Mouse (Mus musculus) kidney, adult 18-20 months (tissue): ENCODE measurements around the gene H2-Q4.
A peak's percentile ranks its signal among the peaks of the same experiment; 100 is the strongest.
"Not testable (repeated sequence)": the region's sequence is repeated elsewhere in the genome, so short reads cannot be mapped to it uniquely, and the experiment has no call there.

Experiments used
- DNase-seq: peaks from one replicate; pipeline ENCODE4 v3.0.0; 2021

H2-Q4 gene

DNA sequence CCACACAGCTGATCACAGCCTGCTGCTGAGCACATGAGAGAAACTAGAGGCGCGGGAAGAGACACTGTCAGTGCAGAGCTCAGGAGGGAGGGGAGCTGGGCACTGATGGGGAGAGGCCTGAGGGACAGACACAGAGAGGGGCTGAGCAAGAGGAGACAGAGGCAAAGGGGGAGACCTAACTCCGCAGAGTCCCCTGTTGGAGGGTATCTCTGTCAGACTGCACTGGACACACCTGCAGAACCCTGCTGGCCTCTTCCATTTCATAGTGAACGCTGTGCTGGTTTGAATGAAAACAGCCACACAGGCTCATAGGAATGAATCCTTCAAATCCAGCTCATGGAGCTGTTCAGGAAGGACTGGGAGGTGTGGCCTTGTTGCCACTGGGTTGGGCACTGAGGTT lies 41.9 kb downstream of the H2-Q4 start:
- not testable (repeated sequence) for DNase-seq

DNA sequence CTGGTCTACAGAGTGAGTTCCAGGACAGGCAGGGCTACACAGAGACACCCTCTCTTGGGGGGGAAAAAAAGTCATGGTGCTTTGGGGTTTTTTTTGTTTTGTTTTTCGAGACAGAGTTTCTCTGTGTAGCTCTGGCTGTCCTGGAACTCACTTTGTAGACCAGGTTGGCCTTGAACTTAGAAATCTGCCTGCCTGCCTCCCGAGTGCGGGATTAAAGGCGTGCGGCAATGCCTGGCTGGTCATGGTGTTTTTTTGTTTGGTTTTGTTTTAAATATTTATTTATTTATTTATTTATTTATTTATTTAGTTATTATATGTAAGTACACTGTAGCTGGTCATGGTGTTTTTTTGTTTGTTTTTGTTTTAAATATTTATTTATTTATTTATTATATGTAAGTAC lies 42.9 kb downstream of the H2-Q4 start:
- not testable (repeated sequence) for DNase-seq

DNA sequence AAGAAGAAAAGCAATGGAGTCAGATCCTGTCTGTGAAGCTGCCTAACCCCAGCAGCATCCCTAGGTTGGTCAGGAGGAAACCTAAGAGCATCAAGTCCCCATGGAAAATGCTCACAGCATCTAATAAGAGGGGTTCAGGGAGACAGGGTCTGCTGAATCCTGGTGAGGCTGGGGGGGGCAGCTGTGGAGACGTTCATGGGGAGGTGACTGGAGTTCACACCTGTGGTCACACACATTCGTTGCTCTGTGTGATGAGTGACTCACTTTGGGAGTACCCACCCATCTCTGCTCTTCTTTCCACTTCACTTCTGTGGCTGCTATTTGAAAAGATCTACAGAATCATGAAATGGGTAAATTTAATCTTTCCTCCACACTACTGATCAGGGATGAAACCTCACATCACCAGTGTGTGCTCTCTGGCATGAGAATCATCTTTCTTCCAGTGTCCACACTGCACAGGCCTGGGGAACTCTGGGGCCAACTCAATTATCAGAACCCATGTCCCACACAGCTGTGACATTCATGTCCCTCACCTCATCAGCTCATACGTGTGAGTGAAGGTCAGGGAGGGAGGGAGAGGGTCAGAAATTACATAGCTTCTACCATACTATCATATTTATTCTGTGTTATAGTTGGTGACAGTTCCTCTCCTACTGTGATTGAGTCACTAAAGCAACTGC lies 43.9 kb downstream of the H2-Q4 start:
- not testable (repeated sequence) for DNase-seq

DNA sequence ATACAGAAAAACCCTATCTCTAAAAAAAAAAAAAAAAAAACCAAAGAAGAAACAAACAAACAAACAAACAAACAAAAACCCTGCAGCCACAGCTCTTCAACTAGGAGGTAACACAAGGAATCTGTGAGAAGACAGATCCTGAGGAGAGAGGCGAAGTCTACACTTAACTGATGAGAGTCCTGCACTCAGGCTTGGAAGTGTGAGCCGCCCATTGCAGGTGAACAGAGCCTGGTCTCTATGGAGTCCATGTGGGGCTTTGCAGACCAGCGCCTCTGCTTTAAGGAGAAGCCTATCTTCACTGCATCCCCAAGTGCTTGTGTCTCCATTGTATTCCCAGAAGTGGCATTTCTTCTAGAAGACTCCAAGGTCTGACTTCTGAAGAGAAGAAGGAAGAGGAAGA lies 44.7 kb downstream of the H2-Q4 start:
- DNase-seq: not testable (repeated sequence)

DNA sequence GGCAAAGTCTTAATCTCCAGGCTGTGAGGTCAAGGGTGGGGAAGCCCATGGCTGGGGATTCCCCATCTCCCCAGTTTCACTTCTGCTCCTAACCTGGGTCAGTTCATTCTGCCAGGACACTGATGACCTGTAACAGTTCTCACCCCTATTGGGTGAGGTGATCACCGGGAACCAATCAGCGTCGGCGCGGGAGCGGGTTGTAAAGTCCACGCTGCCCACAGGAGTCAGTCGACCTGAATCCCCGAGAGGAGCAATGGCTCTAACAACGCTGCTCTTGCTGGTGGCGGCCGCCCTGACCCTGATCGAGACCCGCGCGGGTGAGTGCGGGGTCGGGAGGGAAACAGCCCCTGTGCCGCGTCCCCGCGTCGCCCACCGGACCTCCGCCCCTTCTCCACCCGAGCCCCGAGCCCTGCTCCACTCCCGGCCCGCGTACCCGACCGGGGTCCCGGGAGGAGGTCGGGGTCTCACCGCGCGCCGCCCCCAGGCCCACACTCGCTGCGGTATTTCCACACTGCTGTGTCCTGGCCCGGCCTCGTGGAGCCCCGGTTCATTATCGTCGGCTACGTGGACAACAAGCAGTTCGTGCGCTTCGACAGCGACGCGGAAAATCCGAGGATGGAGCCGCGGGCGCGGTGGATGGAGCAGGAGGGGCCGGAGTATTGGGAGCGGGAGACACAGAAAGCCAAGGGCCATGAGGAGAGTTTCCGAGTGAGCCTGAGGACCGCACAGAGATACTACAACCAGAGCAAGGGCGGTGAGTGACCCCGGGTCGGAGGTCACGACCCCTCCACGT lies 45.4 kb downstream of the H2-Q4 start, which contains the start of gene H2-Q6:
H2-Q6 (plus strand) TSS at position 227 of the 793 bp plus-strand sequence.
- peak; percentile 71 for DNase-seq

GRCm38 (mm10) chr17:35425474-35425873 lies 46.1 kb downstream of the H2-Q4 start:
- not testable (repeated sequence) for DNase-seq

GRCm38 (mm10) chr17:35428883-35429282 lies 49.5 kb downstream of the H2-Q4 start:
- not testable (repeated sequence) for DNase-seq

DNA sequence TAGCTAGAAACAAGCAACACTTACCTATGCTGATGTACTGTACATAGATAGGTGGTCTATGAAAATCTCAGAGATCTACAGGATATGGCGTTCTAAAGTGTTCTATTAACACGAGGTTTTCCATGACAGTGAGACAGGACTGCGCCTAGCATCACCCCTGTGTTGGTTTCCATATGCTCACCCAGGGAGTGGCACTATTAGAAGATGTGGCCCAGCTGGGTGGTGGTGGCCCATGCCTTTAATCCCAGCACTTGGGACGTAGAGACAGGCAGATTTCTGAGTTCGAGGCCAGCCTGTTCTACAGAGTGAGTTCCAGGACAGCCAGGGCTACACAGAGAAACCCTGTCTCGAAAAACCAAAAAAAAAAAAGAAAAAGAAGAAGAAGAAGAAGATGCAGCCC lies 51.3 kb downstream of the H2-Q4 start:
- not testable (repeated sequence) for DNase-seq

GRCm38 (mm10) chr17:35432167-35432566 lies 52.8 kb downstream of the H2-Q4 start:
- not testable (repeated sequence) for DNase-seq

DNA sequence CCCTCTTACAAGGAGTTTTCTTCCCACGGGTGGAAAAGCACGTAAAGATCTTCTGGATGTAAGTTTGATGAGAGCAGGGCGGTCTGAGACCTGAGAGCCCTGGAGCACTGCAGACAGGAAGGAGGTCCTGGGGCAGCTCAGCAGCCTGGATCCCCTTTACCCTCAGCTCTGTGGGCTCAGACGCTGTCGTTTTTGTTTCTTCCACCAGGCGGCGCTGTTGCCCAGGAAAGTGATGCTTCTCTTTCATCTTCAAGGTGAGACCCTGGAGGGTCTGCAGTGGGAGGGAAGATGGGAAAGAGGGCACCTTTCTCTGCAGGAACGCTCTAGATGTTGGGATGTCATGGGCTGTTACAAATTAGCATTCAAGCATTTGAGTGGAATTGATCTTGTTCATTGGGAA lies 55.4 kb downstream of the H2-Q4 start:
- DNase-seq: not testable (repeated sequence)
